Mouse (Mus musculus): ENCODE data around the gene Syne1. TPM values are rescaled to one million over a fixed set of nuclear protein-coding genes. Genes with fewer than 3 reads are reported as not detected.

Syne1 gene
- polyA plus RNA-seq, 1 experiment from 2014 or later: 8.6 TPM

- Histone ChIP-seq H3K4me3 (no peak overlapping the region), H3K9ac (no peak overlapping the region), H3K27me3 (no peaks in the 10 kb centered on the region), H3K36me3 (no peaks in the 10 kb centered on the region), H3K27ac (no peak overlapping the region), H3K9me3 (no peaks in the 10 kb centered on the region), H3K4me2 (no peak overlapping the region), H3K4me1 (replicated peaks) (no peaks in the 10 kb centered on the region)
- 91% methylated on average over 4 of the region's 4 CpGs for WGBS
- no peak for ATAC-seq (ENCODE audit: low FRiP score)
Measured at GRCm38 (mm10) chr10:5381536-5381935, 169.7 kb downstream of the Syne1 start.

GRCm38 (mm10) chr10:5378969-5379368 lies 172.3 kb downstream of the Syne1 start:
- Histone ChIP-seq H3K4me3 (no peak overlapping the region), H3K4me2 (no peak overlapping the region), H3K9ac (no peak overlapping the region), H3K27me3 (no peaks in the 10 kb centered on the region), H3K36me3 (no peaks in the 10 kb centered on the region), H3K27ac (no peak overlapping the region), H3K4me1 (replicated peaks) (no peaks in the 10 kb centered on the region), H3K9me3 (no peaks in the 10 kb centered on the region)
- ATAC-seq (ENCODE audit: low FRiP score): no peak
- 65% methylated on average over 2 of the region's 2 CpGs for WGBS

GRCm38 (mm10) chr10:5369599-5369998 lies 181.7 kb downstream of the Syne1 start:
- 82% methylated on average over 4 of the region's 4 CpGs for WGBS
- Histone ChIP-seq H3K4me1 (replicated peaks) (no peaks in the 10 kb centered on the region), H3K36me3 (no peaks in the 10 kb centered on the region), H3K27me3 (no peaks in the 10 kb centered on the region), H3K4me2 (no peak overlapping the region), H3K9me3 (no peaks in the 10 kb centered on the region), H3K9ac (no peak overlapping the region), H3K4me3 (no peak overlapping the region), H3K27ac (no peak overlapping the region)
- 0 out of 2 replicates have a peak, but pooled peaks have one; percentile 65 for ATAC-seq (ENCODE audit: low FRiP score)

- Histone ChIP-seq H3K36me3 (no peaks in the 10 kb centered on the region), H3K27me3 (no peaks in the 10 kb centered on the region), H3K4me2 (no peak overlapping the region), H3K27ac (no peak overlapping the region), H3K4me3 (no peak overlapping the region), H3K9ac (no peak overlapping the region), H3K4me1 (replicated peaks) (no peaks in the 10 kb centered on the region), H3K9me3 (no peaks in the 10 kb centered on the region)
- 69% methylated on average over 6 of the region's 6 CpGs for WGBS
- no peak for ATAC-seq (ENCODE audit: low FRiP score)
Measured at GRCm38 (mm10) chr10:5368266-5368665, 183.0 kb downstream of the Syne1 start.

GRCm38 (mm10) chr10:5367465-5368011 lies 183.7 kb downstream of the Syne1 start:
- ATAC-seq (ENCODE audit: low FRiP score): no peak
- H3K36me3 ChIP-seq: no peaks in the 10 kb centered on the region
- H3K4me1 ChIP-seq (replicated peaks): no peaks in the 10 kb centered on the region
- H3K4me2 ChIP-seq: no peak overlapping the region
- no peak overlapping the region for H3K27ac ChIP-seq
- no peak overlapping the region for H3K9ac ChIP-seq
- no peak overlapping the region for H3K4me3 ChIP-seq
- no peaks in the 10 kb centered on the region for H3K27me3 ChIP-seq
- 76% methylated on average over 12 of the region's 12 CpGs for WGBS
- no peaks in the 10 kb centered on the region for H3K9me3 ChIP-seq

- H3K9me3 ChIP-seq: no peaks in the 10 kb centered on the region
- no peak overlapping the region for H3K4me2 ChIP-seq
- no peak overlapping the region for H3K9ac ChIP-seq
- 50% methylated on average over 7 of the region's 7 CpGs for WGBS
- no peak overlapping the region for H3K27ac ChIP-seq
- peak; percentile 49; the same call in 1 of the 2 replicates for ATAC-seq (ENCODE audit: low FRiP score)
- no peak overlapping the region for H3K4me3 ChIP-seq
- no peaks in the 10 kb centered on the region for H3K36me3 ChIP-seq
- H3K27me3 ChIP-seq: no peaks in the 10 kb centered on the region
- no peaks in the 10 kb centered on the region for H3K4me1 ChIP-seq (replicated peaks)
Measured at GRCm38 (mm10) chr10:5360560-5360959, 190.7 kb downstream of the Syne1 start.

GRCm38 (mm10) chr10:5356614-5357013 lies 194.7 kb downstream of the Syne1 start:
- ATAC-seq (ENCODE audit: low FRiP score): no peak
- Histone ChIP-seq H3K27ac (no peak overlapping the region), H3K9me3 (no peaks in the 10 kb centered on the region), H3K4me3 (no peak overlapping the region), H3K4me1 (replicated peaks) (no peaks in the 10 kb centered on the region), H3K36me3 (no peaks in the 10 kb centered on the region), H3K27me3 (no peaks in the 10 kb centered on the region), H3K4me2 (no peak overlapping the region), H3K9ac (no peak overlapping the region)
- WGBS: 88% methylated on average over 5 of the region's 5 CpGs

GRCm38 (mm10) chr10:5353390-5353789 lies 197.9 kb downstream of the Syne1 start:
- no peaks in the 10 kb centered on the region for H3K27me3 ChIP-seq
- no peaks in the 10 kb centered on the region for H3K9me3 ChIP-seq
- H3K9ac ChIP-seq: no peak overlapping the region
- no peak overlapping the region for H3K4me2 ChIP-seq
- H3K4me1 ChIP-seq (replicated peaks): no peaks in the 10 kb centered on the region
- 95% methylated on average over 1 of the region's 1 CpGs for WGBS
- H3K36me3 ChIP-seq: no peaks in the 10 kb centered on the region
- H3K27ac ChIP-seq: no peak overlapping the region
- no peak overlapping the region for H3K4me3 ChIP-seq
- ATAC-seq (ENCODE audit: low FRiP score): no peak

GRCm38 (mm10) chr10:5346911-5347310 lies 204.4 kb downstream of the Syne1 start:
- Histone ChIP-seq H3K36me3 (no peaks in the 10 kb centered on the region), H3K4me3 (no peak overlapping the region), H3K9me3 (no peaks in the 10 kb centered on the region), H3K4me1 (replicated peaks) (no peaks in the 10 kb centered on the region), H3K27ac (no peak overlapping the region), H3K9ac (no peak overlapping the region), H3K27me3 (no peaks in the 10 kb centered on the region), H3K4me2 (no peak overlapping the region)
- no peak for ATAC-seq (ENCODE audit: low FRiP score)
- 68% methylated on average over 1 of the region's 1 CpGs for WGBS

GRCm38 (mm10) chr10:5343211-5343610 lies 208.1 kb downstream of the Syne1 start:
- no peak overlapping the region for H3K4me2 ChIP-seq
- no peak overlapping the region for H3K27ac ChIP-seq
- no peaks in the 10 kb centered on the region for H3K4me1 ChIP-seq (replicated peaks)
- no peaks in the 10 kb centered on the region for H3K27me3 ChIP-seq
- H3K4me3 ChIP-seq: no peak overlapping the region
- no peak for ATAC-seq (ENCODE audit: low FRiP score)
- H3K9ac ChIP-seq: no peak overlapping the region
- no peaks in the 10 kb centered on the region for H3K9me3 ChIP-seq
- H3K36me3 ChIP-seq: no peaks in the 10 kb centered on the region
- WGBS: 61% methylated on average over 4 of the region's 4 CpGs

- Histone ChIP-seq H3K9ac (no peak overlapping the region), H3K36me3 (no peaks in the 10 kb centered on the region), H3K4me2 (no peak overlapping the region), H3K4me1 (replicated peaks) (no peaks in the 10 kb centered on the region), H3K27me3 (no peaks in the 10 kb centered on the region), H3K4me3 (no peak overlapping the region), H3K9me3 (no peaks in the 10 kb centered on the region), H3K27ac (no peak overlapping the region)
- ATAC-seq (ENCODE audit: low FRiP score): no peak
Measured at GRCm38 (mm10) chr10:5336394-5336793, 214.9 kb downstream of the Syne1 start.

GRCm38 (mm10) chr10:5332801-5333200 lies 218.5 kb downstream of the Syne1 start:
- Histone ChIP-seq H3K9me3 (no peaks in the 10 kb centered on the region), H3K4me3 (no peak overlapping the region), H3K4me2 (no peak overlapping the region), H3K36me3 (no peaks in the 10 kb centered on the region), H3K9ac (no peak overlapping the region), H3K27me3 (no peaks in the 10 kb centered on the region), H3K4me1 (replicated peaks) (no peaks in the 10 kb centered on the region), H3K27ac (no peak overlapping the region)
- 90% methylated on average over 5 of the region's 5 CpGs for WGBS
- no peak for ATAC-seq (ENCODE audit: low FRiP score)

- WGBS: 84% methylated on average over 9 of the region's 9 CpGs
- no peak overlapping the region for H3K4me2 ChIP-seq
- H3K4me3 ChIP-seq: no peak overlapping the region
- ATAC-seq (ENCODE audit: low FRiP score): no peak
- no peaks in the 10 kb centered on the region for H3K9me3 ChIP-seq
- no peaks in the 10 kb centered on the region for H3K27me3 ChIP-seq
- no peak overlapping the region for H3K9ac ChIP-seq
- no peaks in the 10 kb centered on the region for H3K4me1 ChIP-seq (replicated peaks)
- H3K27ac ChIP-seq: no peak overlapping the region
- no peaks in the 10 kb centered on the region for H3K36me3 ChIP-seq
Measured at GRCm38 (mm10) chr10:5326716-5327115, 224.6 kb downstream of the Syne1 start.
